Mouse (Mus musculus): ENCODE data around the gene Snrpd3. TPM values are rescaled to one million over a fixed set of nuclear protein-coding genes. Genes with fewer than 3 reads are reported as not detected.
"Not testable (repeated sequence)": the region's sequence is repeated elsewhere in the genome, so short reads cannot be mapped to it uniquely, and the experiment has no call there.

Gene Snrpd3
- total RNA-seq (2012; rRNA removed), result 86.5 and 124 TPM in 2 replicates

GRCm38 (mm10) chr10:75517073-75517757 lies at the start of gene Snrpd3:
TSS of gene Snrpd3 (plus strand) at chr10:75517551.
- TF ChIP-seq MAFK (IDR thresholded peaks at IDR 0.05; ENCODE audit: insufficient read depth, low read depth, low read length), result no peak
- no peak for TF ChIP-seq ZC3H11A (IDR thresholded peaks at IDR 0.05; ENCODE audit: borderline replicate concordance, low read depth, low read length)
- no peak for TF ChIP-seq ZNF384 (IDR thresholded peaks at IDR 0.05; ENCODE audit: low read depth, low read length)
- no peak for TF ChIP-seq CHD2 (IDR thresholded peaks at IDR 0.05; ENCODE audit: low read depth, low read length)
- no peak for TF ChIP-seq HCFC1 (IDR thresholded peaks at IDR 0.05; ENCODE audit: borderline replicate concordance, insufficient read depth, low read length)
- peak; percentile 98 for DNase-seq (ENCODE audit: low read depth, low spot score)
- H3K9me3 ChIP-seq (ENCODE audit: control insufficient read depth, insufficient read depth, low read depth, low read length), result no peaks in the 10 kb centered on the region
- peak within 1 kb of the TSS; percentile 96 for H3K9ac ChIP-seq (ENCODE audit: insufficient read depth, low read depth, low read length, poor library complexity, severe bottlenecking)
- in situ Hi-C loops (cut with MboI; ENCODE audit: low sequenced_read_pairs in 2 of 2, unreplicated experiment in 2 of 2), result no loop called here
- H3K27ac ChIP-seq (ENCODE audit: insufficient read depth, low read depth, low read length, poor library complexity, severe bottlenecking), result peak within 1 kb of the TSS; percentile 82
- H3K4me1 ChIP-seq (ENCODE audit: control insufficient read depth in 2 of 2, insufficient read depth in 2 of 2, low read length in 2 of 2, poor library complexity in 1 of 2), result peaks cover 2 to 7% of the 10 kb centered on the region in 2 experiments; a peak in 2 of 4 replicates
- peak within 1 kb of the TSS; percentile 90 to 92 for H3K4me3 ChIP-seq (ENCODE audit: insufficient read depth in 1 of 2, low read depth in 1 of 2, low read length in 2 of 2, poor library complexity in 1 of 2, severe bottlenecking in 1 of 2)
- peaks cover 27% of the 10 kb centered on the region for H3K36me3 ChIP-seq (ENCODE audit: control insufficient read depth, insufficient read depth, low read length, poor library complexity, severe bottlenecking)

GRCm38 (mm10) chr10:75473411-75473810 lies 43.9 kb upstream of the Snrpd3 start:
- H3K4me3 ChIP-seq (ENCODE audit: insufficient read depth in 1 of 2, low read depth in 1 of 2, low read length in 2 of 2, poor library complexity in 1 of 2, severe bottlenecking in 1 of 2), result no peak overlapping the region
- H3K36me3 ChIP-seq (ENCODE audit: control insufficient read depth, insufficient read depth, low read length, poor library complexity, severe bottlenecking), result no peaks in the 10 kb centered on the region
- TF ChIP-seq CHD2 (IDR thresholded peaks at IDR 0.05; ENCODE audit: low read depth, low read length), result no peak
- TF ChIP-seq HCFC1 (IDR thresholded peaks at IDR 0.05; ENCODE audit: borderline replicate concordance, insufficient read depth, low read length), result no peak
- no peak for TF ChIP-seq ZNF384 (IDR thresholded peaks at IDR 0.05; ENCODE audit: low read depth, low read length)
- no peak for TF ChIP-seq MAFK (IDR thresholded peaks at IDR 0.05; ENCODE audit: insufficient read depth, low read depth, low read length)
- no peak for TF ChIP-seq ZC3H11A (IDR thresholded peaks at IDR 0.05; ENCODE audit: borderline replicate concordance, low read depth, low read length)
- DNase-seq (ENCODE audit: low read depth, low spot score), result peak; percentile 34
- H3K9me3 ChIP-seq (ENCODE audit: control insufficient read depth, insufficient read depth, low read depth, low read length), result no peaks in the 10 kb centered on the region
- H3K9ac ChIP-seq (ENCODE audit: insufficient read depth, low read depth, low read length, poor library complexity, severe bottlenecking), result no peak overlapping the region
- no peak overlapping the region for H3K27ac ChIP-seq (ENCODE audit: insufficient read depth, low read depth, low read length, poor library complexity, severe bottlenecking)
- H3K4me1 ChIP-seq (ENCODE audit: control insufficient read depth in 2 of 2, insufficient read depth in 2 of 2, low read length in 2 of 2, poor library complexity in 1 of 2), result 0 out of 4 replicates have a peak, but pooled peaks cover 0 to 2% of the 10 kb centered on the region in 2 experiments
- in situ Hi-C loops (cut with MboI; ENCODE audit: low sequenced_read_pairs in 2 of 2, unreplicated experiment in 2 of 2), result no loop called here

- H3K9me3 ChIP-seq (ENCODE audit: control insufficient read depth, insufficient read depth, low read depth, low read length), result no peaks in the 10 kb centered on the region
- no peak overlapping the region for H3K9ac ChIP-seq (ENCODE audit: insufficient read depth, low read depth, low read length, poor library complexity, severe bottlenecking)
- H3K27ac ChIP-seq (ENCODE audit: insufficient read depth, low read depth, low read length, poor library complexity, severe bottlenecking), result no peak overlapping the region
- H3K36me3 ChIP-seq (ENCODE audit: control insufficient read depth, insufficient read depth, low read length, poor library complexity, severe bottlenecking), result no peaks in the 10 kb centered on the region
- in situ Hi-C loops (cut with MboI; ENCODE audit: low sequenced_read_pairs in 2 of 2, unreplicated experiment in 2 of 2), result no loop called here
- TF ChIP-seq MAFK (IDR thresholded peaks at IDR 0.05; ENCODE audit: insufficient read depth, low read depth, low read length) (no peak), ZC3H11A (IDR thresholded peaks at IDR 0.05; ENCODE audit: borderline replicate concordance, low read depth, low read length) (no peak), ZNF384 (IDR thresholded peaks at IDR 0.05; ENCODE audit: low read depth, low read length) (no peak), CHD2 (IDR thresholded peaks at IDR 0.05; ENCODE audit: low read depth, low read length) (no peak), HCFC1 (IDR thresholded peaks at IDR 0.05; ENCODE audit: borderline replicate concordance, insufficient read depth, low read length) (no peak)
- 0 out of 4 replicates have a peak, but pooled peaks cover 0 to 2% of the 10 kb centered on the region in 2 experiments for H3K4me1 ChIP-seq (ENCODE audit: control insufficient read depth in 2 of 2, insufficient read depth in 2 of 2, low read length in 2 of 2, poor library complexity in 1 of 2)
- no peak for DNase-seq (ENCODE audit: low read depth, low spot score)
- H3K4me3 ChIP-seq (ENCODE audit: insufficient read depth in 1 of 2, low read depth in 1 of 2, low read length in 2 of 2, poor library complexity in 1 of 2, severe bottlenecking in 1 of 2), result no peak overlapping the region
Measured at GRCm38 (mm10) chr10:75474571-75474970, 42.8 kb upstream of the Snrpd3 start.

GRCm38 (mm10) chr10:75475139-75475850 lies 42.1 kb upstream of the Snrpd3 start:
- not testable (repeated sequence) for H3K4me1 ChIP-seq (ENCODE audit: control insufficient read depth in 2 of 2, insufficient read depth in 2 of 2, low read length in 2 of 2, poor library complexity in 1 of 2); DNase-seq (ENCODE audit: low read depth, low spot score)

More at GRCm38 (mm10) chr10:75475139-75475850, 42.1 kb upstream of the Snrpd3 start:
- H3K9me3 ChIP-seq (ENCODE audit: control insufficient read depth, insufficient read depth, low read depth, low read length); H3K27ac ChIP-seq (ENCODE audit: insufficient read depth, low read depth, low read length, poor library complexity, severe bottlenecking); in situ Hi-C loops (cut with MboI; ENCODE audit: low sequenced_read_pairs in 2 of 2, unreplicated experiment in 2 of 2); H3K9ac ChIP-seq (ENCODE audit: insufficient read depth, low read depth, low read length, poor library complexity, severe bottlenecking); H3K4me3 ChIP-seq (ENCODE audit: insufficient read depth in 1 of 2, low read depth in 1 of 2, low read length in 2 of 2, poor library complexity in 1 of 2, severe bottlenecking in 1 of 2); H3K36me3 ChIP-seq (ENCODE audit: control insufficient read depth, insufficient read depth, low read length, poor library complexity, severe bottlenecking): not testable (repeated sequence)
